Mouse (Mus musculus): Measurements from ENCODE around the gene Med15. TPM values are rescaled to one million over a fixed set of nuclear protein-coding genes. Genes with fewer than 3 reads are reported as not detected.

Gene Med15
- polyA plus RNA-seq, 1 experiment from 2014 or later: 39.8 TPM

GRCm38 (mm10) chr16:17604941-17605340, 127.8 kb downstream of the Med15 start:
- Histone ChIP-seq H3K4me2 (ENCODE audit: low read length) (no peak overlapping the region), H3K36me3 (ENCODE audit: control insufficient read depth, insufficient read depth, low read length) (no peaks in the 10 kb centered on the region), H3K9ac (replicated peaks; ENCODE audit: low read length) (no peak overlapping the region), H3K9me3 (ENCODE audit: control insufficient read depth, low read length) (no peaks in the 10 kb centered on the region), H3K4me3 (replicated peaks; ENCODE audit: low read depth, low read length) (no peak overlapping the region), H3K4me1 (ENCODE audit: control insufficient read depth, insufficient read depth, low read length) (no peaks in the 10 kb centered on the region), H3K27ac (replicated peaks; ENCODE audit: low read depth, low read length) (no peak overlapping the region), H3K27me3 (ENCODE audit: control insufficient read depth, insufficient read depth, low read length) (no peaks in the 10 kb centered on the region)
- WGBS: 49% methylated on average over 4 of the region's 4 CpGs
- no peak for ATAC-seq (ENCODE audit: low FRiP score, low TSS enrichment)
- peak; percentile 13 for DNase-seq

Other genes starting within 250 kb of the Med15 start
- 4.4 and 4.7 TPM in 2 replicates for gene Aifm3, start 243.3 kb downstream of the Med15 start, polyA plus RNA-seq (2014; fragmentation: Nextera tagmentation; extraction: Ambion mirVana)
- gene Lztr1, start 224.2 kb downstream of the Med15 start, polyA plus RNA-seq (2014; fragmentation: Nextera tagmentation; extraction: Ambion mirVana): 117 and 121 TPM in 2 replicates
- 59.5 and 62.1 TPM in 2 replicates for gene Thap7, start 201.8 kb downstream of the Med15 start, polyA plus RNA-seq (2014; fragmentation: Nextera tagmentation; extraction: Ambion mirVana)
- gene Lrrc74b, start 171.6 kb downstream of the Med15 start, polyA plus RNA-seq (2014; fragmentation: Nextera tagmentation; extraction: Ambion mirVana): 0.66 and 0.95 TPM in 2 replicates
- 1.5 and 1.9 TPM in 2 replicates for gene P2rx6, start 171.0 kb downstream of the Med15 start, polyA plus RNA-seq (2014; fragmentation: Nextera tagmentation; extraction: Ambion mirVana)
- gene Slc7a4, start 149.7 kb downstream of the Med15 start, polyA plus RNA-seq (2014; fragmentation: Nextera tagmentation; extraction: Ambion mirVana): 25.0 and 32.4 TPM in 2 replicates
- 29.1 and 29.3 TPM in 2 replicates for gene Smpd4, start 113.5 kb downstream of the Med15 start, polyA plus RNA-seq (2014; fragmentation: Nextera tagmentation; extraction: Ambion mirVana)
- 9.4 and 9.6 TPM in 2 replicates for gene Ccdc74a, start 86.4 kb downstream of the Med15 start, polyA plus RNA-seq (2014; fragmentation: Nextera tagmentation; extraction: Ambion mirVana)
- gene Klhl22, start 26.7 kb upstream of the Med15 start, polyA plus RNA-seq (2014; fragmentation: Nextera tagmentation; extraction: Ambion mirVana): 75.5 and 75.6 TPM in 2 replicates
- 0.55 and 1.0 TPM in 2 replicates for gene Scarf2, start 64.4 kb upstream of the Med15 start, polyA plus RNA-seq (2014; fragmentation: Nextera tagmentation; extraction: Ambion mirVana)
- 2.4 and 5.3 TPM in 2 replicates for gene B830017H08Rik, start 100.2 kb upstream of the Med15 start, polyA plus RNA-seq (2014; fragmentation: Nextera tagmentation; extraction: Ambion mirVana)
- 3.8 and 3.9 TPM in 2 replicates for gene Car15, start 105.5 kb upstream of the Med15 start, polyA plus RNA-seq (2014; fragmentation: Nextera tagmentation; extraction: Ambion mirVana)
- 0.54 and 0.55 TPM in 2 replicates for gene Gm20518, start 158.8 kb upstream of the Med15 start, polyA plus RNA-seq (2014; fragmentation: Nextera tagmentation; extraction: Ambion mirVana)
- 0.08 and 0.09 TPM in 2 replicates for gene Tssk1, start 161.3 kb upstream of the Med15 start, polyA plus RNA-seq (2014; fragmentation: Nextera tagmentation; extraction: Ambion mirVana)
- 104 and 108 TPM in 2 replicates for gene Dgcr2, start 165.7 kb upstream of the Med15 start, polyA plus RNA-seq (2014; fragmentation: Nextera tagmentation; extraction: Ambion mirVana)
- gene Tssk2, start 165.7 kb upstream of the Med15 start, polyA plus RNA-seq (2014; fragmentation: Nextera tagmentation; extraction: Ambion mirVana): not detected in 2 replicates
- 44.1 and 44.6 TPM in 2 replicates for gene Ess2, start 178.5 kb upstream of the Med15 start, polyA plus RNA-seq (2014; fragmentation: Nextera tagmentation; extraction: Ambion mirVana)
- gene Gsc2, start 182.2 kb upstream of the Med15 start, polyA plus RNA-seq (2014; fragmentation: Nextera tagmentation; extraction: Ambion mirVana): 0.84 and 0.93 TPM in 2 replicates
- 145 and 157 TPM in 2 replicates for gene Slc25a1, start 195.3 kb upstream of the Med15 start, polyA plus RNA-seq (2014; fragmentation: Nextera tagmentation; extraction: Ambion mirVana)
- not detected in 2 replicates for gene Vpreb2, start 247.5 kb upstream of the Med15 start, polyA plus RNA-seq (2014; fragmentation: Nextera tagmentation; extraction: Ambion mirVana)

All from midbrain, embryonic 14.5 days (tissue).